Mouse (Mus musculus) ES-E14 (cell line): ENCODE measurements around the gene Grin2b. TPM values are rescaled to one million over a fixed set of nuclear protein-coding genes. Genes with fewer than 3 reads are reported as not detected.

ENCODE experiments used
- DNase-seq: peaks from one replicate; pipeline ENCODE4 v3.0.0-alpha.2; 2013; ENCODE audit warnings: low read depth, low spot score
- H3K27ac ChIP-seq: 2 replicates; pipeline ENCODE4 v1.5.1; 2012; ENCODE audit warnings: low read depth, mild to moderate bottlenecking, low read length, moderate library complexity, mixed read lengths; ENCODE audit not compliant: poor library complexity, insufficient read depth, severe bottlenecking
- H3K36me3 ChIP-seq: 2 replicates; pipeline ENCODE4 v1.6.1; 2012; ENCODE audit warnings: mild to moderate bottlenecking, low read length, moderate library complexity, mixed read lengths; ENCODE audit not compliant: control insufficient read depth, poor library complexity, insufficient read depth, severe bottlenecking
- H3K4me1 ChIP-seq, 2 experiments: fragments of 150-350 bp in 1 of 2; sonication (generic) in 1 of 2; 2 replicates each; pipeline ENCODE4 v1.6.1; 2012; ENCODE audit warnings: low read length in 2 of 2, mild to moderate bottlenecking in 1 of 2, mixed read lengths in 1 of 2; ENCODE audit not compliant: control insufficient read depth in 2 of 2, insufficient read depth in 2 of 2, poor library complexity in 1 of 2
- H3K4me3 ChIP-seq, 2 experiments: fragments of 150-350 bp in 1 of 2; sonication (generic) in 1 of 2; 2 replicates each; pipeline ENCODE4 v1.5.1; 2012; ENCODE audit warnings: low read length in 2 of 2, low read depth in 1 of 2, mild to moderate bottlenecking in 1 of 2, mixed read lengths in 1 of 2; ENCODE audit not compliant: insufficient read depth in 1 of 2, poor library complexity in 1 of 2, severe bottlenecking in 1 of 2
- H3K9ac ChIP-seq: 2 replicates; pipeline ENCODE4 v1.6.1; 2012; ENCODE audit warnings: low read depth, mild to moderate bottlenecking, low read length, mixed read lengths; ENCODE audit not compliant: poor library complexity, insufficient read depth, severe bottlenecking
- H3K9me3 ChIP-seq: fragments of 150-350 bp; sonication (generic); 2 replicates; pipeline ENCODE4 v1.6.1; 2012; ENCODE audit warnings: low read depth, mild to moderate bottlenecking, low read length; ENCODE audit not compliant: control insufficient read depth, insufficient read depth
- CHD2 ChIP-seq: IDR thresholded peaks from 2 replicates; pipeline ENCODE4 v1.6.1; 2014; ENCODE audit warnings: mild to moderate bottlenecking, low read depth, low read length, inconsistent platforms
- HCFC1 ChIP-seq: IDR thresholded peaks from 2 replicates; pipeline ENCODE4 v1.6.1; 2012; ENCODE audit warnings: low read length, inconsistent platforms, borderline replicate concordance; ENCODE audit not compliant: insufficient read depth
- MAFK ChIP-seq: IDR thresholded peaks from 2 replicates; pipeline ENCODE4 v1.6.1; 2014; ENCODE audit warnings: mild to moderate bottlenecking, low read depth, low read length, inconsistent platforms; ENCODE audit not compliant: insufficient read depth
- ZC3H11A ChIP-seq: IDR thresholded peaks from 2 replicates; pipeline ENCODE4 v1.6.1; 2012; ENCODE audit warnings: low read depth, mild to moderate bottlenecking, inconsistent platforms, low read length, borderline replicate concordance
- ZNF384 ChIP-seq: IDR thresholded peaks from 2 replicates; pipeline ENCODE4 v1.6.1; 2012; ENCODE audit warnings: low read depth, low read length, inconsistent platforms
- in situ Hi-C, 2 experiments: fragments of 600-800 bp; cut with MboI; formaldehyde crosslinking; loops; one replicate each; pipeline ENCODE4 v1.15.1; 2025; ENCODE audit warnings: low sequenced_read_pairs in 2 of 2, inconsistent platforms in 1 of 2; ENCODE audit not compliant: unreplicated experiment in 2 of 2
- total RNA-seq: library from RNA; depleted of rRNA; stranded (reverse); fragments of 300-350 nt; gene quantifications from 2 replicates; pipeline ENCODE4 v1.2.3, GENCODE M21; 2012

The Grin2b gene
- total RNA-seq, 1 experiment, result 1.2 TPM

- TF ChIP-seq ZNF384 (no peak), HCFC1 (no peak), MAFK (no peak), ZC3H11A (no peak), CHD2 (no peak)
- no peaks in the 10 kb centered on the region for H3K36me3 ChIP-seq
- in situ Hi-C loops, result no loop called here
- H3K4me3 ChIP-seq, result no peak overlapping the region
- H3K27ac ChIP-seq, result no peak overlapping the region
- H3K4me1 ChIP-seq, result peaks cover 0 to 3% of the 10 kb centered on the region in 2 experiments; a peak in 1 of 4 replicates
- DNase-seq, result no peak
- H3K9me3 ChIP-seq, result no peaks in the 10 kb centered on the region
- no peak overlapping the region for H3K9ac ChIP-seq
Observed at GRCm38 (mm10) chr6:135734227-135734732, 439.0 kb downstream of the Grin2b start.

GRCm38 (mm10) chr6:135727106-135727505, 446.2 kb downstream of the Grin2b start:
- Histone ChIP-seq H3K9me3 (no peaks in the 10 kb centered on the region), H3K4me3 (no peak overlapping the region), H3K9ac (no peak overlapping the region), H3K4me1 (peaks cover 0 to 3% of the 10 kb centered on the region in 2 experiments; a peak in 1 of 4 replicates), H3K27ac (no peak overlapping the region), H3K36me3 (no peaks in the 10 kb centered on the region)
- no peak for DNase-seq
- in situ Hi-C loops, result no loop called here
- TF ChIP-seq CHD2, result no peak
- no peak for TF ChIP-seq HCFC1
- TF ChIP-seq ZC3H11A, result no peak
- TF ChIP-seq ZNF384, result no peak
- no peak for TF ChIP-seq MAFK

- no peak for TF ChIP-seq CHD2
- Histone ChIP-seq H3K4me1 (no peaks in the 10 kb centered on the region), H3K9me3 (no peaks in the 10 kb centered on the region), H3K27ac (no peak overlapping the region), H3K9ac (no peak overlapping the region), H3K4me3 (no peak overlapping the region), H3K36me3 (no peaks in the 10 kb centered on the region)
- DNase-seq, result no peak
- in situ Hi-C loops, result no loop called here
Observed at GRCm38 (mm10) chr6:135721706-135722105, 451.6 kb downstream of the Grin2b start.

GRCm38 (mm10) chr6:135714906-135715305, 458.4 kb downstream of the Grin2b start:
- no peak for DNase-seq
- H3K36me3 ChIP-seq, result peaks cover 2% of the 10 kb centered on the region; the same call in 1 of the 2 replicates
- peaks cover 9 to 17% of the 10 kb centered on the region in 2 experiments; a peak in 3 of 4 replicates for H3K4me1 ChIP-seq
- H3K27ac ChIP-seq, result peak overlapping the region; percentile 90; the same call in 1 of the 2 replicates
- in situ Hi-C loops, result no loop called here
- no peak overlapping the region; a peak in 1 of 4 replicates for H3K4me3 ChIP-seq
- TF ChIP-seq ZC3H11A, result no peak
- TF ChIP-seq MAFK, result no peak
- no peak for TF ChIP-seq CHD2
- TF ChIP-seq ZNF384, result no peak
- no peak for TF ChIP-seq HCFC1
- H3K9ac ChIP-seq, result no peak overlapping the region; the same call in 1 of the 2 replicates
- no peaks in the 10 kb centered on the region for H3K9me3 ChIP-seq

GRCm38 (mm10) chr6:135714236-135714635, 459.1 kb downstream of the Grin2b start:
- Histone ChIP-seq H3K9ac (peak overlapping the region; percentile 48; the same call in 1 of the 2 replicates), H3K4me3 (peak overlapping the region in 1 of 2 experiments; percentile 24; a peak in 3 of 4 replicates), H3K36me3 (peaks cover 2% of the 10 kb centered on the region; the same call in 1 of the 2 replicates), H3K9me3 (no peaks in the 10 kb centered on the region), H3K27ac (peak overlapping the region; percentile 90), H3K4me1 (peaks cover 9 to 17% of the 10 kb centered on the region in 2 experiments; a peak in 3 of 4 replicates)
- in situ Hi-C loops, result no loop called here
- DNase-seq, result peak; percentile 48
- no peak for TF ChIP-seq MAFK
- no peak for TF ChIP-seq ZC3H11A
- TF ChIP-seq CHD2, result no peak
- TF ChIP-seq ZNF384, result no peak
- no peak for TF ChIP-seq HCFC1
